Mouse (Mus musculus): ENCODE data around the gene Adprm. TPM values are rescaled to one million over a fixed set of nuclear protein-coding genes. Genes with fewer than 3 reads are reported as not detected.

Adprm gene
- total and polyA plus RNA-seq, 3 experiments = 31.2 to 53.8 (median 43.4) TPM

DNA sequence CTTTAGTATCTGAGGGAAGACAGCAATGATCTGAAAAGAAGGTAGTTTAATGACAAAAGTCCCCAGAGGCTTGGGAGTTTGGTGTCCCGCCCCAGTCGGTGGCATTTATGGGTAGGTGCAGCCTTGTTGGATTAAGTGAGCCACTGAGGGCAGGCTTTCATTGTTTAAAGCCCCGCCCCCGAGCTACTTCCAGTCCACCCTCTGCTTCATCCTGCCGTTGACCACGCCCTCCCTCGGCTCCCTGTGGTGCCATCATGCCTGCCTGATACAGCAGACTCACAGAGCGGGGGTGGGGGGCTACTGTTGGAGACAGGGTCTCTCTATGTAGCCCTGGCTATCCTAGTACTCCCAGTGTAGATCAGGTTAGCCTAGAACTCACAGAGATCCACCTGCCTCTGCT is 9.4 kb downstream of the Adprm start:
- H3K4me3 ChIP-seq (replicated peaks in 1 of 3; ENCODE audit: low read depth in 2 of 3, low read length in 2 of 3, poor library complexity in 1 of 3) = no peak overlapping the region
- no peak overlapping the region for H3K4me2 ChIP-seq (ENCODE audit: insufficient read depth, low read depth, poor library complexity, severe bottlenecking)
- no peak for DNase-seq (ENCODE audit: extremely low read depth)
- no peaks in the 10 kb centered on the region for H3K27me3 ChIP-seq (replicated peaks)
- in situ Hi-C loops (cut with MboI; ENCODE audit: low pct_ligation_motif_present, low pct_unique_long_range_greater_than_20kb, low sequenced_read_pairs) = no loop called here
- H3K27ac ChIP-seq (ENCODE audit: insufficient read depth, low read depth) = no peak overlapping the region
- TF ChIP-seq MAZ (IDR thresholded peaks at IDR 0.05; ENCODE audit: low read depth, low read length) = no peak
- TF ChIP-seq KAT2A (IDR thresholded peaks at IDR 0.05; ENCODE audit: insufficient replicate concordance, low read length) = no peak
- no peak overlapping the region for H3K9ac ChIP-seq (ENCODE audit: insufficient read depth, low read depth)
- H3K4me1 ChIP-seq (ENCODE audit: control insufficient read depth in 1 of 2, insufficient read depth in 2 of 2) = peaks cover 6 to 21% of the 10 kb centered on the region in 2 experiments; a peak in 3 of 4 replicates
- dilution Hi-C loops (cut with MboI; ENCODE audit: extremely low pct_ligation_motif_present, extremely low pct_unique_long_range_greater_than_20kb, low sequenced_read_pairs) = no loop called here
- H3K79me2 ChIP-seq (replicated peaks; ENCODE audit: control insufficient read depth, extremely low read depth, insufficient read depth, poor library complexity, severe bottlenecking) = peaks cover 9% of the 10 kb centered on the region
- H3K9me3 ChIP-seq (replicated peaks; ENCODE audit: low read length) = peaks cover 4% of the 10 kb centered on the region
- peaks cover 46 to 87% of the 10 kb centered on the region in 2 experiments for H3K36me3 ChIP-seq (replicated peaks in 1 of 2; ENCODE audit: control insufficient read depth in 1 of 2, insufficient read depth in 1 of 2, low read length in 1 of 2)

DNA sequence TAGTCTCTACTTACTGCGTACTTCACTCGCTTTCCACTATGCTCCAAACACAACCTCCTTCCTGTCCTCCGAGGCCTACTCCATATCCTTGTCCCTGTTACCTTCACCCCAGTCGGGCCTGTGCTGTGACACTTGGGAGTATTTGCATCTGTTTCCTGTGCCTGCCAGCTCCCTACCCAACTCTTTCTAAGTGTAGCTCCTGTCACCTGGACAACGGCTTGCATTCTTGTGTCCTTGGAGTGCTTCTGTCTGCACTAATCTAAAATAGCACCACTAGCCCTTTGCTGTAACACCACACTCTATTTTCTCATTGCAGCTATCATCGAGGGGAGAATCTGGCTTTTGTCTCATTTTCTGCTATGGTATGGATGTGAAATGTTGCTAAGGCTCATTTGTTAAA is 11.9 kb downstream of the Adprm start:
- peaks cover 48 to 85% of the 10 kb centered on the region in 2 experiments for H3K36me3 ChIP-seq (replicated peaks in 1 of 2; ENCODE audit: control insufficient read depth in 1 of 2, insufficient read depth in 1 of 2, low read length in 1 of 2)
- dilution Hi-C loops (cut with MboI; ENCODE audit: extremely low pct_ligation_motif_present, extremely low pct_unique_long_range_greater_than_20kb, low sequenced_read_pairs) = no loop called here

DNA sequence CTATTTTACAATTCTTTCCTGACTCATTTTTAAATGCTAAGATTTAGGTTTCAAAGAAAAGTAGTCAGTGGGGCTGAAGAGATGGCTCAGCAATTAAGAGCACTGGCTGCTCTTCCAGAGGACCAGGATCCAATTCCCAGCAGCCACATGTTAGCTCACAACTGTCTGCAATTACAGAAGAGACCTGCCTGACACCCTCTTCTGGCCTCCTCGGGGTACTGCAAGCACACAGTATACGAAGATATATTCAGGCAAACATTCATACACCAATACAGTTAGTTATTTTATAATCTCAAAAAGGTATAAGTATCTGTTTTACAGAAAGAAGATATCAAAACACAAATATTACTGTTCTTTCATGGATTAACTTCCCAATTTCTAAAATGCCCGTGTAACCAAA is 12.6 kb downstream of the Adprm start:
- no peaks in the 10 kb centered on the region for H3K79me2 ChIP-seq (replicated peaks; ENCODE audit: control insufficient read depth, extremely low read depth, insufficient read depth, poor library complexity, severe bottlenecking)
- no peak overlapping the region for H3K9ac ChIP-seq (ENCODE audit: insufficient read depth, low read depth)
- H3K4me3 ChIP-seq (replicated peaks in 1 of 3; ENCODE audit: low read depth in 2 of 3, low read length in 2 of 3, poor library complexity in 1 of 3) = no peak overlapping the region
- no peaks in the 10 kb centered on the region for H3K27me3 ChIP-seq (replicated peaks)
- dilution Hi-C loops (cut with MboI; ENCODE audit: extremely low pct_ligation_motif_present, extremely low pct_unique_long_range_greater_than_20kb, low sequenced_read_pairs) (no loop called here), in situ Hi-C loops (cut with MboI; ENCODE audit: low pct_ligation_motif_present, low pct_unique_long_range_greater_than_20kb, low sequenced_read_pairs) (no loop called here)
- H3K27ac ChIP-seq (ENCODE audit: insufficient read depth, low read depth) = no peak overlapping the region
- H3K4me1 ChIP-seq (ENCODE audit: control insufficient read depth in 1 of 2, insufficient read depth in 2 of 2) = peaks cover 0 to 9% of the 10 kb centered on the region in 2 experiments; a peak in 1 of 4 replicates
- H3K4me2 ChIP-seq (ENCODE audit: insufficient read depth, low read depth, poor library complexity, severe bottlenecking) = no peak overlapping the region
- H3K36me3 ChIP-seq (replicated peaks in 1 of 2; ENCODE audit: control insufficient read depth in 1 of 2, insufficient read depth in 1 of 2, low read length in 1 of 2) = peaks cover 44 to 78% of the 10 kb centered on the region in 2 experiments
- no peak for TF ChIP-seq SIN3A (IDR thresholded peaks at IDR 0.05; ENCODE audit: low read length)
- TF ChIP-seq HCFC1 (IDR thresholded peaks at IDR 0.05; ENCODE audit: low read depth, low read length) = no peak
- no peak for TF ChIP-seq MAX (IDR thresholded peaks at IDR 0.05; ENCODE audit: low read length)
- TF ChIP-seq CTCF (conservative IDR thresholded peaks at IDR 0.05 in 1 of 2, IDR thresholded peaks at IDR 0.05 in 1 of 2; ENCODE audit: low read depth in 2 of 2, low read length in 2 of 2) = peak; percentile 33 to 49; a peak in 3 of 4 replicates
- TF ChIP-seq SMC3 (IDR thresholded peaks at IDR 0.05; ENCODE audit: low read depth, low read length) = peak; percentile 19; the same call in 1 of the 2 replicates
- DNase-seq (ENCODE audit: extremely low read depth) = no peak
- H3K9me3 ChIP-seq (replicated peaks; ENCODE audit: low read length) = peaks cover 4% of the 10 kb centered on the region

More for the DNA sequence above, 11.9 kb downstream of the Adprm start:
- Histone ChIP-seq H3K4me1 (ENCODE audit: control insufficient read depth in 1 of 2, insufficient read depth in 2 of 2) (peaks cover 0 to 9% of the 10 kb centered on the region in 2 experiments; a peak in 1 of 4 replicates), H3K4me3 (replicated peaks in 1 of 3; ENCODE audit: low read depth in 2 of 3, low read length in 2 of 3, poor library complexity in 1 of 3) (no peak overlapping the region), H3K27ac (ENCODE audit: insufficient read depth, low read depth) (no peak overlapping the region), H3K4me2 (ENCODE audit: insufficient read depth, low read depth, poor library complexity, severe bottlenecking) (no peak overlapping the region), H3K9me3 (replicated peaks; ENCODE audit: low read length) (peaks cover 4% of the 10 kb centered on the region), H3K79me2 (replicated peaks; ENCODE audit: control insufficient read depth, extremely low read depth, insufficient read depth, poor library complexity, severe bottlenecking) (no peaks in the 10 kb centered on the region), H3K9ac (ENCODE audit: insufficient read depth, low read depth) (no peak overlapping the region), H3K27me3 (replicated peaks) (no peaks in the 10 kb centered on the region)
- in situ Hi-C loops (cut with MboI; ENCODE audit: low pct_ligation_motif_present, low pct_unique_long_range_greater_than_20kb, low sequenced_read_pairs) = no loop called here
- DNase-seq (ENCODE audit: extremely low read depth) = no peak
- no peak for TF ChIP-seq USF1 (IDR thresholded peaks at IDR 0.05; ENCODE audit: low read depth, low read length)
- no peak for TF ChIP-seq ELF1 (IDR thresholded peaks at IDR 0.05; ENCODE audit: low read depth, low read length)
- no peak for TF ChIP-seq KAT2A (IDR thresholded peaks at IDR 0.05; ENCODE audit: insufficient replicate concordance, low read length)
- TF ChIP-seq MAX (IDR thresholded peaks at IDR 0.05; ENCODE audit: low read length) = no peak
- TF ChIP-seq EP300 (IDR thresholded peaks at IDR 0.05; ENCODE audit: low read length) = no peak
- no peak for TF ChIP-seq POLR2A (IDR thresholded peaks at IDR 0.05; ENCODE audit: low read depth, low read length)
- no peak for TF ChIP-seq MAFK (IDR thresholded peaks at IDR 0.05; ENCODE audit: insufficient replicate concordance, low read length)
- no peak for TF ChIP-seq RCOR1 (conservative IDR thresholded peaks at IDR 0.05; ENCODE audit: low read depth, low read length)
- no peak for TF ChIP-seq USF2 (conservative IDR thresholded peaks at IDR 0.05; ENCODE audit: low read depth, low read length)
- TF ChIP-seq ZC3H11A (IDR thresholded peaks at IDR 0.05; ENCODE audit: low read depth, low read length) = no peak
- no peak for TF ChIP-seq TCF12 (IDR thresholded peaks at IDR 0.05; ENCODE audit: low read depth, low read length)
- no peak for TF ChIP-seq PAX5 (IDR thresholded peaks at IDR 0.05; ENCODE audit: low read length)

Data from CH12.LX (cell line).